Mouse (Mus musculus) intestine, postnatal 0 days (tissue): ENCODE results near the gene Myh7. TPM values are rescaled to one million over a fixed set of nuclear protein-coding genes. Genes with fewer than 3 reads are reported as not detected.

Experiments used
- ATAC-seq: fragments of 200-750 bp; cut with Nextera tagmentation; 2 replicates; pipeline ENCODE4 v1.8.0; 2017; ENCODE audit warnings: mild to moderate bottlenecking, moderate TSS enrichment, moderate library complexity
- H3K27ac ChIP-seq: fragments of 300-500 bp; sonication (generic); 2 replicates; pipeline ENCODE4 v1.5.1; 2014; ENCODE audit warnings: mild to moderate bottlenecking, low read depth, low read length, moderate library complexity
- H3K27me3 ChIP-seq: fragments of 300-500 bp; sonication (generic); replicated peaks from 2 replicates; pipeline ENCODE4 v1.6.1; 2014; ENCODE audit warnings: low read length, mixed read lengths; ENCODE audit not compliant: control insufficient read depth, insufficient read depth
- H3K36me3 ChIP-seq: fragments of 300-500 bp; sonication (generic); 2 replicates; pipeline ENCODE4 v1.6.1; 2014; ENCODE audit warnings: mild to moderate bottlenecking, moderate library complexity; ENCODE audit not compliant: control insufficient read depth, insufficient read depth
- H3K4me1 ChIP-seq: fragments of 300-500 bp; sonication (generic); replicated peaks from 2 replicates; pipeline ENCODE4 v1.6.1; 2014; ENCODE audit warnings: antibody characterized with exemption, low read length, mixed read lengths; ENCODE audit not compliant: control insufficient read depth, insufficient read depth
- H3K4me2 ChIP-seq: fragments of 300-500 bp; sonication (generic); replicated peaks from 2 replicates; pipeline ENCODE4 v1.6.1; 2014; ENCODE audit warnings: low read depth, mild to moderate bottlenecking, moderate library complexity
- H3K4me3 ChIP-seq: fragments of 300-500 bp; sonication (generic); 2 replicates; pipeline ENCODE4 v1.5.1; 2014; ENCODE audit warnings: low read depth, low read length
- H3K9ac ChIP-seq: fragments of 300-500 bp; sonication (generic); 2 replicates; pipeline ENCODE4 v1.6.1; 2014; ENCODE audit warnings: mild to moderate bottlenecking, low read depth, low read length
- H3K9me3 ChIP-seq: fragments of 300-500 bp; sonication (generic); 2 replicates; pipeline ENCODE4 v1.6.1; 2016; ENCODE audit warnings: mixed run types; ENCODE audit not compliant: control insufficient read depth
- CTCF ChIP-seq: sonication (generic); IDR thresholded peaks from 2 replicates; pipeline ENCODE4 v1.5.1; 2016; ENCODE audit warnings: low read depth, mild to moderate bottlenecking, control low read depth, antibody characterized with exemption, moderate library complexity
- WGBS: fragments of 180-500 bp; shearing (Covaris S2); extraction: QIAGEN DNeasy Blood & Tissue Kit; methylation state at CpG from one replicate; pipeline ENCODE4 v1.1.7; 2014; 5-methylcytosine and 5-hydroxymethylcytosine counted together
- polyA plus RNA-seq: library from polyadenylated mRNA; unstranded; fragments of >200 nt; fragmentation: Nextera tagmentation; extraction: Ambion mirVana; gene quantifications from 2 replicates; pipeline ENCODE4 v1.2.1, GENCODE M21; 2015

Gene Myh7
- polyA plus RNA-seq, 1 experiment from 2014 or later = 3.9 TPM

- H3K36me3 ChIP-seq = peaks cover 33% of the 10 kb centered on the region
- no peak for TF ChIP-seq CTCF
- no peak overlapping the region for H3K9ac ChIP-seq
- H3K4me3 ChIP-seq = no peak overlapping the region
- no peaks in the 10 kb centered on the region for H3K27me3 ChIP-seq
- H3K4me1 ChIP-seq = no peaks in the 10 kb centered on the region
- WGBS = 23% methylated on average over 5 of the region's 5 CpGs
- no peak for ATAC-seq
- H3K9me3 ChIP-seq = no peaks in the 10 kb centered on the region
- H3K27ac ChIP-seq = no peak overlapping the region
- no peak overlapping the region for H3K4me2 ChIP-seq
Measured at GRCm38 (mm10) chr14:55027251-55027650, 32.8 kb upstream of the Myh7 start.

GRCm38 (mm10) chr14:55025527-55025926 is 31.1 kb upstream of the Myh7 start:
- peaks cover 48% of the 10 kb centered on the region for H3K36me3 ChIP-seq
- no peaks in the 10 kb centered on the region for H3K27me3 ChIP-seq
- H3K9me3 ChIP-seq = no peaks in the 10 kb centered on the region
- TF ChIP-seq CTCF = peak; percentile 56
- H3K4me1 ChIP-seq = no peaks in the 10 kb centered on the region
- H3K4me2 ChIP-seq = no peak overlapping the region
- H3K9ac ChIP-seq = no peak overlapping the region
- no peak overlapping the region for H3K27ac ChIP-seq
- WGBS = 79% methylated on average over 5 of the region's 5 CpGs
- no peak for ATAC-seq
- H3K4me3 ChIP-seq = no peak overlapping the region

- Histone ChIP-seq H3K27ac (no peak overlapping the region), H3K4me2 (no peak overlapping the region), H3K9ac (no peak overlapping the region), H3K36me3 (peaks cover 54% of the 10 kb centered on the region), H3K9me3 (no peaks in the 10 kb centered on the region), H3K4me3 (no peak overlapping the region), H3K4me1 (no peaks in the 10 kb centered on the region), H3K27me3 (no peaks in the 10 kb centered on the region)
- ATAC-seq = no peak; the same call in 1 of the 2 replicates
- peak; percentile 82 for TF ChIP-seq CTCF
- WGBS = 65% methylated on average over 7 of the region's 7 CpGs
Measured at GRCm38 (mm10) chr14:55024236-55024635, 29.8 kb upstream of the Myh7 start.

GRCm38 (mm10) chr14:55023011-55023410 is 28.6 kb upstream of the Myh7 start:
- no peak overlapping the region; the same call in 1 of the 2 replicates for H3K27ac ChIP-seq
- no peak overlapping the region for H3K4me3 ChIP-seq
- no peaks in the 10 kb centered on the region for H3K27me3 ChIP-seq
- no peak overlapping the region for H3K9ac ChIP-seq
- peaks cover 55% of the 10 kb centered on the region for H3K36me3 ChIP-seq
- no peak overlapping the region for H3K4me2 ChIP-seq
- H3K9me3 ChIP-seq = no peaks in the 10 kb centered on the region
- 91% methylated on average over 15 of the region's 15 CpGs for WGBS
- H3K4me1 ChIP-seq = no peaks in the 10 kb centered on the region
- TF ChIP-seq CTCF = no peak
- ATAC-seq = no peak

- no peak overlapping the region for H3K27ac ChIP-seq
- H3K4me1 ChIP-seq = no peaks in the 10 kb centered on the region
- WGBS = 91% methylated on average over 9 of the region's 9 CpGs
- ATAC-seq = no peak
- TF ChIP-seq CTCF = no peak
- no peaks in the 10 kb centered on the region for H3K27me3 ChIP-seq
- H3K4me3 ChIP-seq = no peak overlapping the region
- H3K4me2 ChIP-seq = no peak overlapping the region
- H3K9ac ChIP-seq = no peak overlapping the region
- H3K36me3 ChIP-seq = peaks cover 57% of the 10 kb centered on the region
- no peaks in the 10 kb centered on the region for H3K9me3 ChIP-seq
Measured at GRCm38 (mm10) chr14:55020394-55020793, 26.0 kb upstream of the Myh7 start.

- H3K4me2 ChIP-seq = no peak overlapping the region
- no peak overlapping the region for H3K27ac ChIP-seq
- H3K4me3 ChIP-seq = no peak overlapping the region
- H3K9me3 ChIP-seq = no peaks in the 10 kb centered on the region
- H3K9ac ChIP-seq = no peak overlapping the region
- no peak for ATAC-seq
- TF ChIP-seq CTCF = no peak
- 90% methylated on average over 16 of the region's 16 CpGs for WGBS
- no peaks in the 10 kb centered on the region for H3K27me3 ChIP-seq
- H3K4me1 ChIP-seq = no peaks in the 10 kb centered on the region
- H3K36me3 ChIP-seq = peaks cover 22% of the 10 kb centered on the region
Measured at GRCm38 (mm10) chr14:55016876-55017275, 22.4 kb upstream of the Myh7 start.

- Histone ChIP-seq H3K4me2 (peak overlapping the region; percentile 77), H3K4me1 (no peaks in the 10 kb centered on the region), H3K4me3 (peak overlapping the region; percentile 80), H3K27me3 (no peaks in the 10 kb centered on the region), H3K27ac (peak overlapping the region; percentile 76), H3K9ac (peak overlapping the region; percentile 70), H3K9me3 (no peaks in the 10 kb centered on the region), H3K36me3 (peaks cover 13% of the 10 kb centered on the region; the same call in 1 of the 2 replicates)
- TF ChIP-seq CTCF = no peak
- no peak; the same call in 1 of the 2 replicates for ATAC-seq
- under 1% methylated on average over 17 of the region's 17 CpGs for WGBS
Measured at GRCm38 (mm10) chr14:55015767-55016111, 21.3 kb upstream of the Myh7 start.
